Mouse (Mus musculus) small intestine, adult 2 months (tissue): ENCODE measurements around the gene Bak1. TPM values are rescaled to one million over a fixed set of nuclear protein-coding genes. Genes with fewer than 3 reads are reported as not detected.

Source experiments
- H3K27ac ChIP-seq: fragments of 200-500 bp; 2 replicates; pipeline ENCODE4 v1.5.1; 2012; ENCODE audit warnings: low read depth, low read length, control low read depth, inconsistent platforms; ENCODE audit not compliant: insufficient read depth
- H3K27me3 ChIP-seq: fragments of 200-500 bp; 2 replicates; pipeline ENCODE4 v1.6.1; 2012; ENCODE audit warnings: mild to moderate bottlenecking, moderate library complexity, low read length, inconsistent platforms; ENCODE audit not compliant: control insufficient read depth, insufficient read depth
- H3K36me3 ChIP-seq: fragments of 200-500 bp; 2 replicates; pipeline ENCODE4 v1.6.1; 2012; ENCODE audit warnings: mild to moderate bottlenecking, low read length, control low read depth, inconsistent platforms; ENCODE audit not compliant: control insufficient read depth, insufficient read depth
- H3K4me1 ChIP-seq: fragments of 200-500 bp; 2 replicates; pipeline ENCODE4 v1.6.1; 2012; ENCODE audit warnings: low read length, inconsistent platforms, mixed read lengths; ENCODE audit not compliant: control insufficient read depth, insufficient read depth, insufficient read length
- H3K4me3 ChIP-seq: fragments of 200-500 bp; 2 replicates; pipeline ENCODE4 v1.5.1; 2012; ENCODE audit warnings: low read depth, mild to moderate bottlenecking, control low read depth, inconsistent platforms, low read length, moderate library complexity
- CTCF ChIP-seq: fragments of 200-500 bp; IDR thresholded peaks from 2 replicates; pipeline ENCODE4 v1.5.1; 2012; ENCODE audit warnings: low read depth, mild to moderate bottlenecking, control low read depth, inconsistent platforms, low read length, moderate library complexity, mixed read lengths; ENCODE audit not compliant: insufficient replicate concordance, insufficient read length; ENCODE audit errors: extremely low read depth
- POLR2A ChIP-seq: fragments of 200-500 bp; IDR thresholded peaks from 2 replicates; pipeline ENCODE4 v1.6.1; 2012; ENCODE audit warnings: low read depth, mild to moderate bottlenecking, control low read depth, inconsistent platforms, low read length, moderate library complexity
- whole genome bisulfite sequencing: fragments of 180-500 bp; shearing (Covaris S2); methylation state at CpG from one replicate; pipeline ENCODE4 v1.1.7; 2018; 5-methylcytosine and 5-hydroxymethylcytosine counted together
- polyA plus RNA-seq: library from polyadenylated mRNA; depleted of rRNA; stranded (reverse); fragments of >200 nt; gene quantifications from 2 replicates; pipeline ENCODE4 v1.2.3, GENCODE M21; 2012

The Bak1 gene
- polyA plus RNA-seq, 1 experiment: 265 TPM

GRCm38 (mm10) chr17:27023342-27023741 is 5.5 kb downstream of the Bak1 start:
- Histone ChIP-seq H3K4me1 (peaks cover 14% of the 10 kb centered on the region), H3K27ac (no peak overlapping the region), H3K36me3 (peaks cover 63% of the 10 kb centered on the region), H3K4me3 (no peak overlapping the region), H3K27me3 (no peaks in the 10 kb centered on the region)
- 90% methylated on average over 4 of the region's 4 CpGs for WGBS
- no peak for TF ChIP-seq POLR2A
- TF ChIP-seq CTCF: no peak

DNA sequence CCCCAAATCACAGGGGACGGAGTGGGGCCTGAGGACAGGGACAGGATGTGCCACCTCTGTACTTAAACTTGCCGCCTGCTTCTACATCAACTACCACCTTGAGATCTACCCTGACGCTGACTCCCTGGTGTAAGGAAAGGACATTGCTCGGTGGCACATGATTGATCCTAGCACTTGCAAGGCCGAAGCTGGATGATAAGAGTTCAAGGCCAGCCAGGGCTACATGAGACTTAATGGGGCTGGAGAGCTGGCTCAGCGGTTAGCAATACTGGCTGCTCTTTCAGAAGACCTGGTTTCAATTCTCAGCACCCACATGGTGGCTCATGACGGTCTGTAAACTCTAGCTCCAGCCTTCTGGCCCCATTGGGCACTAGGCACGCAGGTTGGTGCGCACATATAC is 7.1 kb downstream of the Bak1 start:
- no peaks in the 10 kb centered on the region for H3K27me3 ChIP-seq
- H3K36me3 ChIP-seq: peaks cover 63% of the 10 kb centered on the region
- H3K27ac ChIP-seq: no peak overlapping the region
- no peak overlapping the region for H3K4me3 ChIP-seq
- TF ChIP-seq CTCF: no peak
- TF ChIP-seq POLR2A: no peak
- peaks cover 19% of the 10 kb centered on the region for H3K4me1 ChIP-seq
- whole genome bisulfite sequencing: 89% methylated on average over 9 of the region's 9 CpGs

DNA sequence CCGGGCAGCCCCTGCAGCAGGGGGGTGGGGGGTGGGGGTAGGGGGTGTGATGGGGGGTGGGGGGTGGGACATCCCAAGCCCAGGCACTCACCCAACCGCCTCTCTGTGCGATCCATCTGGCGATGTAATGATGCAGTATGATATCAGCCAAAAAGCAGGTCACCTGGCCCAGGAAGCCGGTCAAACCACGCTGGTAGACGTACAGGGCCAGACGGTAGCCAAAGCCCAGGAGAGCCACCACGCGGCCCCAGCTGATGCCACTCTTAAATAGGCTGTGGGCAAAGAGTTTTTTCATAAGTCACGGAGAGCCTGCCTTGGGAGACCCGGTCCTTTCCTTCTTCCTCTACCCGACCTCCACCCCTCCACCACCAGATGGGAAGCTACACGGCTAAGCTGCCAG is 7.7 kb downstream of the Bak1 start:
- Histone ChIP-seq H3K4me3 (no peak overlapping the region), H3K4me1 (peaks cover 15% of the 10 kb centered on the region), H3K36me3 (peaks cover 60% of the 10 kb centered on the region), H3K27ac (no peak overlapping the region), H3K27me3 (no peaks in the 10 kb centered on the region)
- TF ChIP-seq POLR2A (no peak), CTCF (no peak)
- 92% methylated on average over 14 of the region's 14 CpGs for WGBS

DNA sequence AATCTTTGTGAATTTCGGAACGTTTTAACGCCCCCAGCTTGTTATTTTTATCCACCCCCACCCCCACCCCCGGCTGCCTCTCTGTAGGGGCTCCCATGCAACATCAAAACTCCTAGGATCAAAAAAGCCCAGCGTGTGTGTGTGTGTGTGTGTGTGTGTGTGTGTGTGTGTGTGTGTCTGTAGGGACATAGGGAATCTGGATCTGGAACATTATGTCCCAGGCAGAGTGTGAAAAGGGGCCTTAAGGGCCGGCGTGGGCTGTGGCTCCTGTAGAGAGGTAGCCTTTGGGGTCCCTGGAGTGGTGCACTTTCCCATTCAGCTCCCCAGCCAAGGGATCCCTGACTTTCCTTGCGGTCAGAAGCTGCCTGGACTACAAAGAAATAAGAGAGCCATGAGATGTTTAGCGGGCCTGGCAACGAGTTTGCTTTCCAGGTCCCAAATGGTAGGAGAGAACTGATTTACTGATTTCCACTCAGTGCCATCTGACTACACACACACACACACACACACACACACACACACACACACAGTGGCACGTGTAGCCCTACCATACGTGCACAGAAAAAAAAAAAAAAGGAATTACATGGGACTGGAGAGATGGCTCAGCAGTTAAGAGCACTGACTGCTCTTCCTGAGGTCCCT is 10.1 kb downstream of the Bak1 start:
- Histone ChIP-seq H3K27me3 (no peaks in the 10 kb centered on the region), H3K4me1 (peaks cover 5% of the 10 kb centered on the region), H3K27ac (no peak overlapping the region), H3K36me3 (peaks cover 40% of the 10 kb centered on the region), H3K4me3 (peak overlapping the region; percentile 71; the same call in 1 of the 2 replicates)
- WGBS: 50% methylated on average over 12 of the region's 12 CpGs
- TF ChIP-seq POLR2A: no peak

GRCm38 (mm10) chr17:27017564-27018499 is 11.0 kb downstream of the Bak1 start:
- Histone ChIP-seq H3K27ac (no peak overlapping the region), H3K4me1 (peaks cover 5% of the 10 kb centered on the region), H3K36me3 (peaks cover 32% of the 10 kb centered on the region), H3K27me3 (no peaks in the 10 kb centered on the region), H3K4me3 (peak overlapping the region; percentile 71)
- TF ChIP-seq CTCF (no peak), POLR2A (0 out of 2 replicates have a peak, but pooled peaks have one; percentile 30)
- WGBS: 5% methylated on average over 34 of the region's 34 CpGs

DNA sequence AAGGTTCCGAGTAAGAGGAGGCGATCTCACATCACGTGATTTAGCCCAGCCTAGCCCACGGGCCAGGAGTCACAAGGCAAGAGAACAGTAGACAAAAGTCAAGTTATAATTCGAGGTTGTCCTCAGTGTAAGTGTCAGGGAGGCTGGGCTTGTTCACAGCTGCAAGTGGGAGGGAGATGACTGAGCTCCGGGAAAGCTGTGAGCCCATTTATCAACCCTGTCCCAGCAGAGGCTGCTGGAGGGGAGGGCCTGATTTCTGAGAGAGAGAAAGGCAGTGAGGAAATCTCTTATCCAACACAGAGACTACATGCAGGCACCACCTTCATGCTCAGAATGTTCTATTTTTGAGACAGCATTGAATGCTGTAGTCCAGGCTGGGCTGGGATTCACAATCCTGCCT is 15.9 kb downstream of the Bak1 start:
- Histone ChIP-seq H3K4me1 (peaks cover 8% of the 10 kb centered on the region; the same call in 1 of the 2 replicates), H3K27ac (no peak overlapping the region), H3K4me3 (no peak overlapping the region), H3K27me3 (no peaks in the 10 kb centered on the region), H3K36me3 (no peaks in the 10 kb centered on the region)
- WGBS: 42% methylated on average over 6 of the region's 6 CpGs
- no peak for TF ChIP-seq CTCF
- no peak for TF ChIP-seq POLR2A

DNA sequence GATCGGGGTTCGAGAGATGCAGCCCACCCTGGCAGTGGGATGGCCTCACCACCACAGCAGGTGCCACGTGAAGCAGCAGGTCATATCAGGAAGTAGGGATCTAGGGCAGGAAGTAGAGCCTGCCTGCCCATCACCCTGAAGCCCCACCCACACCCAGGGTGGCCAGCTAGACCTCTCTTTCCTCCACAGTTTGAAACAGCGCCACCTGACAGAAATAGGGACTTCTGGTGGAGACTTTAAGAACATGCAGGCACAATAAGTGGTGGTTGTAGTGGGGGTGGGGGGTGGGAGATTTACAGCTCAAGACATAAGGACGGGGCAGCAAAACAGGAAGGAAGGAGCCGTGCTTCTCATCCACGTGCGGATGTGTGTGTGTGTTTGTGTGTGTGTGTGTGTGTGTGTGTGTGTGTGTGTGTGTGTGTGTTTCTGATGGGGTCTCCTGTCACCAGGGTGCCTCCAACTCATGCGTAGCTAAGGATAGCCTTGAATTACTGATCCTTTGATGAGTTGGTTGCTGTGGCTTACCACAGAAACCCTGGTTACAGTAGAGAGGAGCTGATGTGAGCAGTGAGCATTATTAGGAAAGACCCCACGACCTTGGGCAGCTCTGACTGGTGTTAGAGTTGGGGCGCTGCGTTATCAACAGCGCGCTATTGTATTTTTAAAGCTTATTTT is 16.7 kb downstream of the Bak1 start:
- 55% methylated on average over 14 of the region's 14 CpGs for WGBS
- Histone ChIP-seq H3K27me3 (no peaks in the 10 kb centered on the region), H3K27ac (no peak overlapping the region), H3K4me1 (peaks cover 8% of the 10 kb centered on the region; the same call in 1 of the 2 replicates), H3K36me3 (no peaks in the 10 kb centered on the region), H3K4me3 (no peak overlapping the region)
- TF ChIP-seq POLR2A: no peak
- no peak for TF ChIP-seq CTCF
